Mouse (Mus musculus) liver, postnatal 0 days (tissue): ENCODE results near the gene Asb1.

Source experiments
- CTCF ChIP-seq: sonication (generic); IDR thresholded peaks from 2 replicates; pipeline ENCODE4 v1.5.1; 2016; ENCODE audit warnings: antibody characterized with exemption, low read depth
- EP300 ChIP-seq: IDR thresholded peaks from 2 replicates; pipeline ENCODE4 v1.6.1; 2016; ENCODE audit warnings: antibody characterized with exemption, low read depth, mild to moderate bottlenecking

DNA sequence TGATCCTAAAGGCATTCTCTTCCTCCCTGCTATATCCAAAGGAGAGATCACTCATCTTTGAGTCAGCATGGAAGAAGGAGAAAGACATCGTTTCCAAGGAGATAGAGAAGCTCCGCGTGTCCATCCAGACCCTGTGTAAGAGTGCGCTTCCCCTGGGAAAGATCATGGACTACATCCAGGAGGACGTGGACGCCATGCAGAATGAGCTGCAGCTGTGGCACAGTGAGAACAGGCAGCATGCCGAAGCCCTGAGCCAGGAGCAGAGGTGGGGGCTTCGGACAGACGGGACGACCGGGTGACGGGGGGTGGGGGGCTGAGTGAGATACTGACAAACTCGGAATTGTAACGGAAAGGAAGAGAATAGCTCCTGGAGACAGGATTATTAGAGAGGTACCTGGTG, 14.5 kb upstream of the Asb1 start:
- no peak for TF ChIP-seq CTCF
- TF ChIP-seq EP300: no peak
